Mouse (Mus musculus) left cerebral cortex, adult 2 months (tissue): ENCODE results near the gene Arl13b. TPM values are rescaled to one million over a fixed set of nuclear protein-coding genes. Genes with fewer than 3 reads are reported as not detected.

Experiments
- DNase-seq, 2 experiments: peaks; one replicate each; pipeline ENCODE4 v3.0.0; 2021 to 2022; ENCODE audit warnings: low spot score in 2 of 2, mixed read lengths in 1 of 2; ENCODE audit errors: extremely low spot score in 1 of 2
- H3K27ac ChIP-seq: fragments of 200-600 bp; 2 replicates; pipeline ENCODE4 v1.8.1; 2022
- H3K4me3 ChIP-seq: fragments of 200-600 bp; 2 replicates; pipeline ENCODE4 v1.8.1; 2022
- CTCF ChIP-seq: fragments of 200-600 bp; IDR thresholded peaks from 2 replicates; pipeline ENCODE4 v1.8.1; 2022; ENCODE audit warnings: antibody characterized with exemption, mild to moderate bottlenecking, moderate library complexity
- intact Hi-C: fragments of 180-260 bp; cut with DNase I; formaldehyde crosslinking; loops from one replicate; pipeline ENCODE4 v1.15.1; 2025
- total RNA-seq, 2 experiments: library from RNA; stranded (reverse); gene quantifications; 2 replicates each; pipeline ENCODE4 v1.2.3; 2021

Gene Arl13b
- total RNA-seq, 2 experiments from 2014 or later: 10.0 to 12.5 TPM

DNA sequence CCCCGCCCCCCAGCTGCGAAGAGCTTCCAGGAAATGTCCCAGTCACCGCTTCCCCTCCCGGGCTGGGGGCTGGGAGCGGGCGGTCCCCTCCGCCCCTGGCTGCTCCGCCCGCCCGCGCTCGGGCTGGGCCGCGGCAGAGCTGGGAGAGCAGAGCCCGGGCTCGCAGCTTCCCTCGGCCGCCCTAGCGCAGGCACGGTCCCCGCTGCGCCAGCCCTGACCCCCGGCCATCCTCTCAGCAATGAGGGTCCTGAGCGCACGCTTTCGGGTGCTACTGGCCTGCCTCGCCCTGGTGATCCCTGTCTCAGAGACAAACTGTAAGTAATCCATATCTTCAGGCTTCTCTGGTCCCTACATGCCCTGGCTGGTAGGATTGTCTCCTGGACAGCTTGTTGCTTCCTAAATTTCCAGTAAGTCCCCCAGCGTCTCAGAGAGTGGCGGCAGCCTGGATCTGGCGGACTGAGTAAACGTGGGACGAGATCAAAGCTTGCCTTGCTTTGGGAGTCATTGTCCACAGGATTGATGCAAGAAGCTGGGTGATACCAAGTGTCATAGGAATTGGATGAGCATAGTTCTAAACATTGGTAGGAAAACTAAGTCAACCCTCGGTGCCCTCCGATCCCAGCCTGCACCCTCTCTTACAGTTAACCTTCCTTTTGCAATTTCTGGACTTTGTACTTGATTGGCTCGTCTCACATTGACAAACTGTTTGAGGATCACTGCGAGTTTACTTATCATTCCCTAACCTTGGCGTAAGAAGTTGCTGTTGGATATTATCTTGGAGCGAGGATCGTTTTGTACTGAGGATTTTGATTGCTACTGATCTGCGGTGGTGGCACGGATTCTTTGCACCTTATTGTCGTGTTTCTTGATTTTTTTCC is 7.6 kb upstream of the Arl13b start, which contains the start of gene Pros1:
Gene Pros1 (plus strand): TSS at position 117 of the 878 bp plus-strand sequence.
- peak within 1 kb of the TSS; percentile 80 for H3K27ac ChIP-seq
- H3K4me3 ChIP-seq: peak within 1 kb of the TSS; percentile 73
- no peak for TF ChIP-seq CTCF
- peak; percentile 44 to 50 for DNase-seq
- intact Hi-C loops: no loop called here

DNA sequence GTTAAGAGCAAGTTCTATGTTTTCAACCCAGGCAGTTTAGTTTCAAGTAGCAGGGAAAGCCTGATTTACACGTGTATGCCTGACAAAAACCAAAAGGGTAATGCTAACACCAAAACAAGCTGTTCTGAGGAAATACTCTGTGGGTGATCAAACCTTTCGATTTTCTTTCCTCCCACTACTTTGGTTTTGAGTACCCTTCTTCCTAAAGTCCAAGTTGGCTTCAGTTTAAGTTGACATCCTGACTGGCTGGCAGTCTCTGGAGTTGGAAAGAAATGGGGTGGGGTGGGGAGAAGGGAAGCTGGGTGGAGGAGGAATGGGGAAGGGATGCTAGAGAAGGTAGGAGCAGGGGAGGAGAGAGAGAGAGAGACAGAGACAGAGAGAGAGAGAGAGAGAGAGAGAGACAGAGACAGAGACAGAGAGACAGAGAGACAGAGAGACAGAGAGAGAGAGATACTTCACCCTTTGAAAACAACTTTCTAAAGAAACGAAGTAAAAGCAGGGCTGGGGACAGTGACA is 6.8 kb upstream of the Arl13b start:
- no peak overlapping the region for H3K27ac ChIP-seq
- H3K4me3 ChIP-seq: peak overlapping the region; percentile 73
- intact Hi-C loops: no loop called here
- TF ChIP-seq CTCF: no peak
- no peak for DNase-seq

DNA sequence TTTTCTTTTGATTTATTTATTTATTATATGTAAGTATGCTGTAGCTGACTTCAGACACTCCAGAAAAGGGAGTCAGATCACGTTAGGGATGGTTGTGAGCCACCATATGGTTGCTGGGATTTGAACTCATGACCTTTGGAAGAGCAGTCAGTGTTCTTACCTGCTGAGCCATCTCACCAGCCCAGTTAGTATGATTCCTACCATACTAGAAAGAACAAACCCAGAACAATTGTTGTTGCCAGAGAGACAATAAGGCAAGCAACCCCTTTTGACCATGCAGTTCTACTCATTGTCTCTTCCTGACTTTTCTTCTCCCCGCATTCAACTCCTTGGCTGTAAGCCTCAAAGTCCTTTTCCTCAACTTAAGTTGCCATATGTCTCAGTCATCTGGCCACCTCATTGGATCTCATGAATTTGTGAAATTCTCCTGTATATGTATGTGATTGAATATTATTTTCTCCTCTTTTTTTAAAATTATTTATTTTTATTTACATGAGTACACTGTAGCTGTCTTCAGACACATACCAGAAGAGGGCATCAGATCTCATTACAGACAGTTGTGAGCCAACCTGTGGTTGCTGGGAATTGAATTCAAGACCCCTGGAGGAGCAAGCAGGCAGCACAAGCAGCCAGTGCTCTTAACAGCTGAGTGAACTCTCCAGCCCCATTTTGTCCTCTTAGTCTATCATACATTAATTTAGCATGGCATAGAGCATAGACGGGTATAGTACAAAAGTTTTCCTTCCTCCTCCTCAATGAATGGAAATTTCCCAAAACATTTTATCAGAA is 5.8 kb upstream of the Arl13b start:
- Histone ChIP-seq H3K4me3 (no peak overlapping the region), H3K27ac (no peak overlapping the region)
- TF ChIP-seq CTCF: no peak; the same call in 1 of the 2 replicates
- DNase-seq: no peak
- intact Hi-C loops: no loop called here

DNA sequence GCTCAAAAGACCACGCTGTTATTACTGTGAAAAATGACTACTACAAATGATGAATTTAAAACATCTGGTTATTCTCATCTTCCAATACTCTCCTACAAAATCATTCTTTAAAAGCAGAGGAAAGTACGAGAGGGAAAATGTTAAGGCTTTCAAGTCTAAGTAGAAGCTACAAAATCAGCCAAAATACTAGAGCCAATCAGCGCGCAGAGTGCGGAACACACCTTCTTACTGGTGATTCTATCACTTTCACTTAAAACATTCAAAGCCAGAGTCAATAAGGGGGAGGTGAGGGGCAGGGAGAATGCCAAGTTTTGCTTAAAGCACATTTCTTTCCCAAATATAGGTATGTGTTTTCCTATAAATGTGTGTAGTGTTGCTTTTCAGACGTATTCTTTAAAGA is 1.5 kb downstream of the Arl13b start:
- DNase-seq: no peak
- Histone ChIP-seq H3K4me3 (peak overlapping the region; percentile 89), H3K27ac (no peak overlapping the region)
- intact Hi-C loops: no loop called here
- no peak for TF ChIP-seq CTCF

DNA sequence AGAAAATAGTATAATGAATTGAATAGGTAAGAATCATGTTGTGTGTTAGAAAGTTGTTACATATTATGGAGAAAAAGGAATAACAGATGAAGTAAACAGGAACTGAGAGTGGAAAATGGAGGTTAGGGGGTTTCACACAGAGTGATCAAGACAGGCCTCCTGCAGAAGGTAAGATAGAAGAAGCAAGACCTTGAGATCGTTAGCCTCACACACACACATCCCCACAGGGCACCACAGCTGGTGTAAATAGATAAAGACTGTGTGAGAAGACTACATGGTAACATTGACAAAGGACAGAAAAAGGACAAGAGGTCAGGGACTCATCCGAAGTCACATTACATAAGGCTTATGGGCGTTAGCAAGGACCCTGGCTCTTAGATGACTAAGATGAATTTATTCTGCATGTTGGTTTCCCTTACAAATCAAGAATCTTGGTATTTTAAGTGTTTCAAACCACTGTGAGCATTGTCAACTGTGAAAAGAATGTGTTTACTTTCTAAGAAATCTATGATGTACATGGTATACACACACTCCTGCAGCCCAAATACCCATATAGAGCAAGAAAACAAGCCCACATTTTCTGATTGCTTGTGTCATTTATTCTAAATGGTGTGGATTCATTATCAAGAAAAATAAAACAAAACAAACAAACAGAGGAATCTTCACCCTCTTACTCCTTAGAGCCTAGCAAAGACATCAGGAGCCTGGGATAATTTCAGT is 12.7 kb downstream of the Arl13b start:
- Histone ChIP-seq H3K4me3 (no peak overlapping the region), H3K27ac (no peak overlapping the region)
- DNase-seq: no peak
- intact Hi-C loops: no loop called here
- no peak for TF ChIP-seq CTCF

DNA sequence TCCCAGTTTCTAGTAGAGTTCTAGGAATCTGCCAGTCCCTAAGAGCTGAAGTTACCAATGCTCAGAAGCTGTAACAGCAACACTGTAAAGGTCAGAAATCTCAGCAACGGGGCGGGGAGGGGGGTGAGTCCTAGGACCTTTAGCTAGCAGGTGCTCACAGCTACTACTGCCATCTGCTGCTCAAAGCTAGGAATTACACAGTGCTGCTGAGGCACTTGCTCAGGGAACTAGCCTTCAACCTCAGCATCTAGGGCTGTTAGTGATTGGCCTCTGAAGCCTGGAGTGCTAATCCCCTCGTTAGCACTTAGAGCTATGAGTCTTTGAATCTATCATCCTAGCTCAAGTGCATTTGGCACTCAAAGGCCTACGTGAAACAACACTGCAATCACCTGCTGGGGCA is 14.4 kb downstream of the Arl13b start:
- H3K27ac ChIP-seq: no peak overlapping the region
- H3K4me3 ChIP-seq: no peak overlapping the region
- DNase-seq: no peak
- intact Hi-C loops: no loop called here
- TF ChIP-seq CTCF: peak; percentile 78

DNA sequence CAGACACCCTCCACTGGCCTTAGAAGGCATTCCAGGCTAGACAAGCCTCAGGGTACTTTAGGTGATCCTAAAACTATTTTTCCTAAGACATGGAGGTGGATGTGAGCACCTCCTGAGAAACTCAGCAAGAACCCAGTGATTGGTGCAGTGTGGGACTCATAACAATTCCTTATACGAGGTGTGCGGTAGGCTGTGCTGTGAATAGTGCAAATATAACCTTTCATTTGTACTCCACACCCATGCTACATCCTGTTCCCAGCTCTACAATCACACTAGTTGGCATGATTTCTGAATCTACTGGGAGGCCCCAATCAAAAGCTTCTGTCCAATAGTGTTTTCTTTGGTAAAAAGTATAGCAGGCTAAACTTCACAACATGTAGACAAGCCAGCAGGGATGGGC is 14.8 kb downstream of the Arl13b start:
- intact Hi-C loops: no loop called here
- TF ChIP-seq CTCF: no peak
- DNase-seq: no peak
- Histone ChIP-seq H3K4me3 (no peak overlapping the region), H3K27ac (no peak overlapping the region)

DNA sequence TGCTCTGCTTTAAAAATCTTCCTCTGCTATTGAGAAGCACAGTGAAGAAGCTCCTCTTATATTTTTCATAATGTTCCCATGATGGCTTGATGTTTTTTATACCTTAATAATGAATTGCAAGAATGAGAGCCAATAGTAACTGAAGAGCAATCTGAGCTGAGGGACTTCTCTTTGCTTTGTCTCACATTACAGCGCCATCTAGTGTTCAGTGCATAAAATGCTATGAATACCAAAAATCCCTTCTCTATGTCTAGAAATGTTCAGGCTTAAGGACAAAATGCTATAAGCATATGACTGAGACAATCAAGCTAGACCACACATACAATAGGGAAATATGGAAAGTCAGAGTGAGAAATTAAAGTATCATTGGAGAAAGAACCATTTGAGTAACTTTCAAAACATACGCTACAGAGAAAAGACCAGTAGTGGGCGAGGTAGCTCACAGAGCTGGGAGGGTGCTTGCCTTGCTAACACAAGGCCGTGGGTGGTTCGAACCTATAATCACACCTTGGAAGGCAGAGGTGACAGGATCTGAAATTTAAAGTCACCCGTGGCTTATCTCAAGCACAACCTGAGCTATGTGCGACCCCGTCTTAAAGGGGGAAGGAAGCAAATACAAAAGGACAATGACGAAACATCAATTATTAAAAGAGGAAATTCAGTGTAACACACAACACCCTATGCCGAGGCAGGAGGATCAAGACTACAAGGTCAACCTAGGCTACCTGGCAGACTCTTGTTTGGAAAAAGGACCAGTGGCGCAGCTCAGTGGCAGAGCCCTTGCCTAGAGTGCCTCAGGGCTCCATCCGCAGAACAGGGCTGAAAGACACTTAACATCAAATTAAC is 20.5 kb downstream of the Arl13b start:
- DNase-seq: no peak
- Histone ChIP-seq H3K27ac (no peak overlapping the region), H3K4me3 (no peak overlapping the region)
- intact Hi-C loops: loop anchor here (5.0 kb wide), 1 partner anchor 39 kb away; the partner anchor contains the start of gene Nsun3
- peak; percentile 88 for TF ChIP-seq CTCF

DNA sequence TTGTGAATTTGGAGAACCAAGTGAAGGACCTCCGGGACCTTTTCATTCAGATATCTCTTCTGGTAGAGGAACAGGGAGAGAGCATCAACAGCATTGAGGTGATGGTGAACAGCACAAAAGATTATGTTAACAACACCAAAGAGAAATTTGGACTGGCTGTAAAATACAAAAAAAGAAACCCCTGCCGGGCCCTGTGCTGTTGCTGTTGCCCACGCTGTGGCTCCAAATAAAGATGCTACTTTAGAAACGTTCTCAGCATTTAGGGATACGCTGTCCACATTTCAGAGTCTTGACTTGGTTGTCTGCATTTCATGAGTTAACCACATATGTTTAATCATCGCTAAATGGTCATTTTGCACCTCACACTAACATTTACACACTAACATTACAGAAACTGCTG is 24.4 kb downstream of the Arl13b start:
- intact Hi-C loops: no loop called here

DNA sequence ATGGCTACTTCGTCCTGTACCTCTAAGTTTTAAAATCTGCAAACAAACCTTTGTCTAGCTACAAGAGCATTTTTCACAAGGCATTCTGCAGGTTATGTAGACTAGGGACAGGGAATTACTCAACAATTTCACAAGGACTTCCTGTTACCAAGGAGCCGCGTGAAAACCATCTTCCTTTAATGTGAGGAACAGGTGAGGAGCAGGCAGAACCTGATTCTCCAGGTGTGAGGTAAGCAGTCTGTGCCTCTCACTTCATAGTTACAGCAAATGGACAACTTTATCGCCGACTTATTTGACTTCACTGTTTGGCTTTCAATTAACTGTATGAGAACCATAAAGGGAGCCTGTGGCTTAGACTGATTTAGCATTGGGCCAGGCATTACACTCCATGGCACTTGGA is 32.3 kb downstream of the Arl13b start, which contains the start of gene Stx19:
Gene Stx19 (plus strand): TSS at position 186 of the 400 bp plus-strand sequence.
- H3K4me3 ChIP-seq: no peak within 1 kb of the TSS
- no peak for TF ChIP-seq CTCF
- intact Hi-C loops: no loop called here
- DNase-seq: no peak
- no peak within 1 kb of the TSS for H3K27ac ChIP-seq

More for the DNA sequence above, 24.4 kb downstream of the Arl13b start:
- no peak for DNase-seq
- no peak overlapping the region for H3K4me3 ChIP-seq
- H3K27ac ChIP-seq: no peak overlapping the region
- no peak for TF ChIP-seq CTCF

DNA sequence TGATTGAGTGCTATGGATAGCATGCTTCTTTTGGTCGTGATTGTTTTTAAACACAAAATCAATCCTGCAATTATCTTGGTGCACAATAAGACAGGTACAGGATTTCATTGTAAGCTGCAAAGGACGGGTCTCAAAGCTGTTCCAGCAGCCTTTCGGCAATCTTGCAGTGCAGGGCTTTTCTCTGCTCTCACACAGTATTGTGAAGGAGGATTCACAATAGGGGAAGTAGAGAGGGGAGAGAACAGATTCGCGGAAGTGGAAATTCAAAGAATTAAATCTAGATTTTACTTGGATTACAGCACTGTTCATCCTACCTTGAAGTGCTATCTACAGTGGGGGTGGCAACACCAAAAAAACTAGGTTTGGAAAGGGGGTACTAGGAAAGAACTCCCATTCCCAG is 33.0 kb downstream of the Arl13b start:
- no peak overlapping the region for H3K27ac ChIP-seq
- intact Hi-C loops: no loop called here
- no peak for TF ChIP-seq CTCF
- H3K4me3 ChIP-seq: no peak overlapping the region
- no peak for DNase-seq
